Mouse (Mus musculus): ENCODE measurements around the gene Alg1. TPM values are rescaled to one million over a fixed set of nuclear protein-coding genes. Genes with fewer than 3 reads are reported as not detected.

The Alg1 gene
- total and polyA plus RNA-seq, 2 experiments, result 24.7 to 46.1 TPM

DNA sequence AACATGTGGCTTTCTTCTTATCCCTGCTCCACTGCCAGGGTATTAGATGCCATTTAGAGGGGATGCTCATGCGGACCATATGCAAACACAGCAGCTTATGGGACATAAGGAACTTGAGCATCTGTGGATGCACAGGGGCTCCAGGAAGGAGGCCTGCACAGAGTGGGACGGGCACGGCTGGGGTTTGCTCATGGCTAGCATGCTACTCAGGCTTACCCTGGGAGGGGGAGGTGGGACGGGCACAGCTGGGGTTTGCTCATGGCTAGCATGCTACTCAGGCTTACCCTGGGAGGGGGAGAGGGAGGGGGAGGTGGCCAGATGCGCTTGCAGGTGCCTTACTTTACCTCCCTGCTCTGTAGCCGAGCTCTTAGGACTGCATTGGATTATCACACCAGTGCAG is 9.5 kb downstream of the Alg1 start:
- Histone ChIP-seq H3K4me3 (ENCODE audit: insufficient read depth, low read depth, low read length) (no peak overlapping the region), H3K9ac (ENCODE audit: low read depth, low read length) (no peak overlapping the region), H3K4me1 (ENCODE audit: control insufficient read depth, insufficient read depth, low read length) (no peaks in the 10 kb centered on the region), H3K27ac (replicated peaks; ENCODE audit: insufficient read depth, low read depth, low read length) (no peak overlapping the region), H3K36me3 (ENCODE audit: control insufficient read depth, insufficient read depth, low read length) (peaks cover 8% of the 10 kb centered on the region; the same call in 1 of the 2 replicates), H3K79me2 (ENCODE audit: control insufficient read depth, insufficient read depth, low read length) (no peaks in the 10 kb centered on the region), H3K27me3 (ENCODE audit: control insufficient read depth, insufficient read depth, low read length) (no peaks in the 10 kb centered on the region)
- no peak for DNase-seq (ENCODE audit: extremely low read depth, low read depth, low spot score)
- WGBS, result 86% methylated on average over 6 of the region's 6 CpGs
- TF ChIP-seq CTCF (IDR thresholded peaks at IDR 0.05; ENCODE audit: low read depth, low read length) (no peak), POLR2A (IDR thresholded peaks at IDR 0.05; ENCODE audit: extremely low read depth, insufficient read depth, low read length) (no peak)

- TF ChIP-seq CTCF (IDR thresholded peaks at IDR 0.05; ENCODE audit: low read depth, low read length) (peak; percentile 89), POLR2A (IDR thresholded peaks at IDR 0.05; ENCODE audit: extremely low read depth, insufficient read depth, low read length) (no peak)
- no peaks in the 10 kb centered on the region for H3K27me3 ChIP-seq (ENCODE audit: control insufficient read depth, insufficient read depth, low read length)
- no peaks in the 10 kb centered on the region for H3K4me1 ChIP-seq (ENCODE audit: control insufficient read depth, insufficient read depth, low read length)
- peak; percentile 24 for DNase-seq (ENCODE audit: extremely low read depth, low read depth, low spot score)
- H3K27ac ChIP-seq (replicated peaks; ENCODE audit: insufficient read depth, low read depth, low read length), result no peak overlapping the region
- H3K79me2 ChIP-seq (ENCODE audit: control insufficient read depth, insufficient read depth, low read length), result no peaks in the 10 kb centered on the region
- 48% methylated on average over 7 of the region's 7 CpGs for WGBS
- H3K9ac ChIP-seq (ENCODE audit: low read depth, low read length), result no peak overlapping the region
- peaks cover 8% of the 10 kb centered on the region; the same call in 1 of the 2 replicates for H3K36me3 ChIP-seq (ENCODE audit: control insufficient read depth, insufficient read depth, low read length)
- no peak overlapping the region for H3K4me3 ChIP-seq (ENCODE audit: insufficient read depth, low read depth, low read length)
Measured at GRCm38 (mm10) chr16:5244411-5244810, 11.0 kb downstream of the Alg1 start.

GRCm38 (mm10) chr16:5250891-5251290 is 17.5 kb downstream of the Alg1 start:
- 90% methylated on average over 3 of the region's 3 CpGs for WGBS
- H3K9ac ChIP-seq (ENCODE audit: low read depth, low read length), result no peak overlapping the region
- peaks cover 10% of the 10 kb centered on the region for H3K4me1 ChIP-seq (ENCODE audit: control insufficient read depth, insufficient read depth, low read length)
- no peaks in the 10 kb centered on the region for H3K36me3 ChIP-seq (ENCODE audit: control insufficient read depth, insufficient read depth, low read length)
- no peak for TF ChIP-seq POLR2A (IDR thresholded peaks at IDR 0.05; ENCODE audit: extremely low read depth, insufficient read depth, low read length)
- TF ChIP-seq CTCF (IDR thresholded peaks at IDR 0.05; ENCODE audit: low read depth, low read length), result no peak
- no peak for DNase-seq (ENCODE audit: extremely low read depth, low read depth, low spot score)
- H3K4me3 ChIP-seq (ENCODE audit: insufficient read depth, low read depth, low read length), result no peak overlapping the region
- H3K27me3 ChIP-seq (ENCODE audit: control insufficient read depth, insufficient read depth, low read length), result no peaks in the 10 kb centered on the region
- no peaks in the 10 kb centered on the region for H3K79me2 ChIP-seq (ENCODE audit: control insufficient read depth, insufficient read depth, low read length)
- no peak overlapping the region for H3K27ac ChIP-seq (replicated peaks; ENCODE audit: insufficient read depth, low read depth, low read length)

DNA sequence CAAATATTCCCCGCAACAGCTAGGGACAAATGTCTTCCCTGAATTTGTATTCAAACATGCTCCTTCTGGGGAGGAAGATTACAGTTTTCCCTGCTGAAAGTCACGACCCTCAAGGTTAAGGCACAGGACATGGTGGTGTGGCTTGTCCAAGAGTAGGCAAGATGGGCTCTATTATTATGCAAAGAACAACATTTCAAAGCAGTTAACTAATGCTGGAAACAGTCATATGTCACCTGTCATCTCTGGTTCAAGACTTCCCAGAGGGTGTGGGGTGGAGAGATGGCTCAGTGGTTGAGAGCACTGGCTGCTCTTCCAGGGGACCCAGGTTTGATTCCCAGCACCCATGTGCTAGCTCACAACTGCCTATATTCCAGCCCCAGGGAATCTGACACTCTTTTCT is 18.8 kb downstream of the Alg1 start:
- H3K27ac ChIP-seq (replicated peaks; ENCODE audit: insufficient read depth, low read depth, low read length), result no peak overlapping the region
- TF ChIP-seq CTCF (IDR thresholded peaks at IDR 0.05; ENCODE audit: low read depth, low read length) (no peak), POLR2A (IDR thresholded peaks at IDR 0.05; ENCODE audit: extremely low read depth, insufficient read depth, low read length) (no peak)
- peaks cover 10% of the 10 kb centered on the region for H3K4me1 ChIP-seq (ENCODE audit: control insufficient read depth, insufficient read depth, low read length)
- no peak for DNase-seq (ENCODE audit: extremely low read depth, low read depth, low spot score)
- 95% methylated on average over 2 of the region's 2 CpGs for WGBS
- no peaks in the 10 kb centered on the region for H3K79me2 ChIP-seq (ENCODE audit: control insufficient read depth, insufficient read depth, low read length)
- H3K9ac ChIP-seq (ENCODE audit: low read depth, low read length), result no peak overlapping the region
- H3K27me3 ChIP-seq (ENCODE audit: control insufficient read depth, insufficient read depth, low read length), result no peaks in the 10 kb centered on the region
- H3K4me3 ChIP-seq (ENCODE audit: insufficient read depth, low read depth, low read length), result no peak overlapping the region
- H3K36me3 ChIP-seq (ENCODE audit: control insufficient read depth, insufficient read depth, low read length), result no peaks in the 10 kb centered on the region

DNA sequence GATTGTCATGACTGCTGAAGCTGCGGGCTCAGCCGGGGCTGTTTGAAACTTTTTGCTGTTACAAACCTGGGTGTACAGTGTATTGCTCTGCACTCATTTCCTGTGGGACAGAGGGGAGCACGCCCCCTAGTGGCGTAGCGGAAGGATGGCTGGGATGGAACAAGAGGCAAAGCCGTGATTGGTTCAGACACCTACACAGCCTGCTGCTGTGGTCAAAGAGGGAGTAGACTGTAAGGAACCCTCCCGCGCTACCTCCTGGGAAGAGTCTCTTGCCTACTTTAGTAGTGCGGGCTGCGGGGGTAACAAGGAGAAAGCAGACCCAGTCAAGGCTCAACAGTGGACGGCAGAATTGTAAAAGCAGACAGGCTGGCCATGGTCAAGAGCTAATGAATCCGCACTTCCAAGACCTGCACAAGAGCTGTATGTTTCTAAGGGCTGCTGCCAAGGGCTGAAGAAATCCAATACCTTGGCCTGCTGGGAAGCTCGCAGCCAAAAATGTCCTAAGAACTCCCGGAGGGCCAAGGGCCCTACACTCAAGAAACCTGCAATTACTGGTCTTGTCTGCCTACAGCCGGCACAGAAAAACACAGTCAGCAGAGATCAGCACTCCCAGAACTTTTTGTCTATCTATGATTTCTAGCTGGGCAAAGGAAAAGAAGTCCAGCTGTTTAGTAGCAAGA is 21.1 kb downstream of the Alg1 start:
- WGBS, result 4% methylated on average over 15 of the region's 15 CpGs
- H3K9ac ChIP-seq (ENCODE audit: low read depth, low read length), result peak overlapping the region; percentile 50
- H3K27me3 ChIP-seq (ENCODE audit: control insufficient read depth, insufficient read depth, low read length), result no peaks in the 10 kb centered on the region
- no peaks in the 10 kb centered on the region for H3K36me3 ChIP-seq (ENCODE audit: control insufficient read depth, insufficient read depth, low read length)
- TF ChIP-seq POLR2A (IDR thresholded peaks at IDR 0.05; ENCODE audit: extremely low read depth, insufficient read depth, low read length) (no peak), CTCF (IDR thresholded peaks at IDR 0.05; ENCODE audit: low read depth, low read length) (peak; percentile 99)
- H3K27ac ChIP-seq (replicated peaks; ENCODE audit: insufficient read depth, low read depth, low read length), result peak overlapping the region; percentile 9; the same call in 1 of the 2 replicates
- peak overlapping the region; percentile 11; the same call in 1 of the 2 replicates for H3K4me3 ChIP-seq (ENCODE audit: insufficient read depth, low read depth, low read length)
- DNase-seq (ENCODE audit: extremely low read depth, low read depth, low spot score), result peak; percentile 77
- H3K79me2 ChIP-seq (ENCODE audit: control insufficient read depth, insufficient read depth, low read length), result no peaks in the 10 kb centered on the region
- H3K4me1 ChIP-seq (ENCODE audit: control insufficient read depth, insufficient read depth, low read length), result peaks cover 10% of the 10 kb centered on the region

DNA sequence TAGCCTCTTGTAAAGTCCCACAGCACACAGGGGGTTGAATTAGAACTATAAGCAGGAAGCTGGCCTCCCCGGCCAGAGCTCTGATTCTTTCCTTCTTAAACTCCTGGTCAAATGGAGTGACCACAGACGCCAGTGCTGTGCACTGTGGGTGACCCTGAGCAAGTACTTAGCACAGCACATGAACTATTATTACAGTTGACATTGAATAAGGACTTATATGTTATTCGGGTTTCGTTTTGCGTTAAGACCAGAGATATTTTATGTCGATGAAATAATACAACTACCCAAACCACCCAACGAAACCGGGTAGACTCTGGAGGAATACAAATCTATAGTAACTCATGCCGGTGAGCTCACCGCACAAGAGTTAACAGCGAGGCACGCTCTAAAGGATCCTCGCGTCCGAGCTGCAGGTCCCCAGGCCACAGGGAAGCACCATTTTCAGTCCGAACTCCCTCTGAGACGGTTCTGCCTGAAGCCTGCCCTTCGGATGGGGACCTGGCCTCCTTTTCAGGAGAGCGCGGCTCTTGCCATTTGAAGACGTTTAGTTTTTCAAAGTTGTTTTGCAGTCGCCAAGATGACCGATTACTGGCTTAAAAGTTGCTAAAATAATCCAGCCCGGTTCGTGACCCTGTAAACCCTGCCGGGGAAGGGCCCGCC is 21.8 kb downstream of the Alg1 start:
- Histone ChIP-seq H3K27me3 (ENCODE audit: control insufficient read depth, insufficient read depth, low read length) (no peaks in the 10 kb centered on the region), H3K36me3 (ENCODE audit: control insufficient read depth, insufficient read depth, low read length) (no peaks in the 10 kb centered on the region), H3K4me1 (ENCODE audit: control insufficient read depth, insufficient read depth, low read length) (peaks cover 10% of the 10 kb centered on the region), H3K9ac (ENCODE audit: low read depth, low read length) (peak overlapping the region; percentile 73), H3K4me3 (ENCODE audit: insufficient read depth, low read depth, low read length) (peak overlapping the region; percentile 71), H3K27ac (replicated peaks; ENCODE audit: insufficient read depth, low read depth, low read length) (peak overlapping the region; percentile 32), H3K79me2 (ENCODE audit: control insufficient read depth, insufficient read depth, low read length) (no peaks in the 10 kb centered on the region)
- TF ChIP-seq CTCF (IDR thresholded peaks at IDR 0.05; ENCODE audit: low read depth, low read length) (no peak), POLR2A (IDR thresholded peaks at IDR 0.05; ENCODE audit: extremely low read depth, insufficient read depth, low read length) (no peak)
- DNase-seq (ENCODE audit: extremely low read depth, low read depth, low spot score), result peak; percentile 28
- WGBS, result 1% methylated on average over 27 of the region's 27 CpGs
